Mouse (Mus musculus) CH12.LX (cell line): ENCODE results near the gene Gm17324. TPM values are rescaled to one million over a fixed set of nuclear protein-coding genes. Genes with fewer than 3 reads are reported as not detected.

Source experiments
- DNase-seq: peaks from one replicate; pipeline ENCODE4 v3.0.0-alpha.2; 2013; ENCODE audit errors: extremely low read depth
- H3K27ac ChIP-seq: 2 replicates; pipeline ENCODE4 v1.5.1; 2012; ENCODE audit warnings: low read depth, mild to moderate bottlenecking, control low read depth, moderate library complexity; ENCODE audit not compliant: insufficient read depth
- H3K27me3 ChIP-seq: replicated peaks from 2 replicates; pipeline ENCODE3; 2012; ENCODE audit warnings: inconsistent platforms
- H3K36me3 ChIP-seq, 2 experiments: replicated peaks in 1 of 2; 2 replicates each; pipeline versions ENCODE3 to v1.6.1; 2012; ENCODE audit warnings: inconsistent platforms in 1 of 2, low read length in 1 of 2, mild to moderate bottlenecking in 1 of 2, mixed read lengths in 1 of 2, moderate library complexity in 1 of 2; ENCODE audit not compliant: control insufficient read depth in 1 of 2, insufficient read depth in 1 of 2
- H3K4me1 ChIP-seq, 2 experiments: 2 replicates each; pipeline ENCODE4 v1.6.1; 2012; ENCODE audit warnings: inconsistent platforms in 1 of 2, moderate library complexity in 1 of 2; ENCODE audit not compliant: insufficient read depth in 2 of 2, control insufficient read depth in 1 of 2
- H3K4me2 ChIP-seq: 2 replicates; pipeline ENCODE4 v1.6.1; 2012; ENCODE audit warnings: low read depth, mild to moderate bottlenecking, control low read depth; ENCODE audit not compliant: poor library complexity, insufficient read depth, severe bottlenecking
- H3K4me3 ChIP-seq, 3 experiments: fragments of 150-350 bp in 1 of 3; sonication (generic) in 1 of 3; replicated peaks in 1 of 3; 2 replicates each; pipeline versions ENCODE3 to v1.5.1; 2011 to 2012; ENCODE audit warnings: low read depth in 2 of 3, low read length in 2 of 3, mild to moderate bottlenecking in 2 of 3, moderate library complexity in 2 of 3, control low read depth in 1 of 3, improper control_type of control experiment in 1 of 3, inconsistent platforms in 1 of 3, mixed read lengths in 1 of 3; ENCODE audit not compliant: poor library complexity in 1 of 3
- H3K79me2 ChIP-seq: replicated peaks from 2 replicates; pipeline ENCODE4 v1.6.1; 2012; ENCODE audit warnings: mild to moderate bottlenecking, moderate library complexity; ENCODE audit not compliant: control insufficient read depth, poor library complexity, insufficient read depth, severe bottlenecking; ENCODE audit errors: extremely low read depth
- H3K9ac ChIP-seq: 2 replicates; pipeline ENCODE4 v1.6.1; 2012; ENCODE audit warnings: low read depth, mild to moderate bottlenecking, control low read depth, moderate library complexity; ENCODE audit not compliant: insufficient read depth
- H3K9me3 ChIP-seq: replicated peaks from 2 replicates; pipeline ENCODE3; 2012; ENCODE audit warnings: low read length, inconsistent platforms, mixed read lengths
- CTCF ChIP-seq, 2 experiments: IDR thresholded peaks in 1 of 2; conservative IDR thresholded peaks in 1 of 2; 2 replicates each; pipeline ENCODE4 v1.5.1; 2011 to 2012; ENCODE audit warnings: low read depth in 2 of 2, low read length in 2 of 2, improper control_type of control experiment in 1 of 2, inconsistent platforms in 1 of 2, mild to moderate bottlenecking in 1 of 2, moderate library complexity in 1 of 2
- E2F4 ChIP-seq: IDR thresholded peaks from 2 replicates; pipeline ENCODE4 v1.6.1; 2011; ENCODE audit warnings: low read depth, low read length, improper control_type of control experiment; ENCODE audit not compliant: insufficient replicate concordance
- EP300 ChIP-seq: IDR thresholded peaks from 2 replicates; pipeline ENCODE4 v1.6.1; 2011; ENCODE audit warnings: low read length, improper control_type of control experiment
- ETS1 ChIP-seq: conservative IDR thresholded peaks from 2 replicates; pipeline ENCODE4 v1.6.1; 2012; ENCODE audit warnings: low read depth, mild to moderate bottlenecking, inconsistent platforms, low read length, improper control_type of control experiment, moderate library complexity
- GABPA ChIP-seq: IDR thresholded peaks from 2 replicates; pipeline ENCODE4 v1.6.1; 2012; ENCODE audit warnings: low read depth, low read length, improper control_type of control experiment, inconsistent platforms; ENCODE audit not compliant: insufficient replicate concordance
- HCFC1 ChIP-seq: IDR thresholded peaks from 2 replicates; pipeline ENCODE4 v1.6.1; 2012; ENCODE audit warnings: low read depth, mild to moderate bottlenecking, inconsistent platforms, low read length, improper control_type of control experiment
- IRF4 ChIP-seq: IDR thresholded peaks from 2 replicates; pipeline ENCODE4 v1.6.1; 2014; ENCODE audit warnings: low read depth, mild to moderate bottlenecking, inconsistent platforms, low read length, improper control_type of control experiment
- JUN ChIP-seq: IDR thresholded peaks from 2 replicates; pipeline ENCODE4 v1.6.1; 2011; ENCODE audit warnings: low read depth, mild to moderate bottlenecking, low read length, improper control_type of control experiment, moderate library complexity; ENCODE audit not compliant: insufficient read depth
- JUND ChIP-seq: conservative IDR thresholded peaks from 2 replicates; pipeline ENCODE4 v1.6.1; 2011; ENCODE audit warnings: low read depth, low read length, improper control_type of control experiment
- KAT2A ChIP-seq: IDR thresholded peaks from 2 replicates; pipeline ENCODE4 v1.6.1; 2012; ENCODE audit warnings: low read length, improper control_type of control experiment, inconsistent platforms; ENCODE audit not compliant: insufficient replicate concordance
- MXI1 ChIP-seq: IDR thresholded peaks from 2 replicates; pipeline ENCODE4 v1.6.1; 2011; ENCODE audit warnings: mild to moderate bottlenecking, low read depth, low read length, improper control_type of control experiment
- PAX5 ChIP-seq: IDR thresholded peaks from 2 replicates; pipeline ENCODE4 v1.6.1; 2012; ENCODE audit warnings: low read length, inconsistent platforms, mixed read lengths
- POLR2A ChIP-seq: IDR thresholded peaks from 2 replicates; pipeline ENCODE4 v1.6.1; 2011; ENCODE audit warnings: low read depth, mild to moderate bottlenecking, improper control_type of control experiment, low read length
- POLR2AphosphoS2 ChIP-seq: IDR thresholded peaks from 2 replicates; pipeline ENCODE4 v1.6.1; 2011; ENCODE audit warnings: low read depth, low read length, improper control_type of control experiment
- RAD21 ChIP-seq: IDR thresholded peaks from 2 replicates; pipeline ENCODE4 v1.6.1; 2011; ENCODE audit warnings: low read depth, mild to moderate bottlenecking, low read length, improper control_type of control experiment, moderate library complexity
- RCOR1 ChIP-seq: conservative IDR thresholded peaks from 2 replicates; pipeline ENCODE4 v1.6.1; 2012; ENCODE audit warnings: low read depth, mild to moderate bottlenecking, inconsistent platforms, low read length, improper control_type of control experiment
- SIN3A ChIP-seq: IDR thresholded peaks from 2 replicates; pipeline ENCODE4 v1.6.1; 2012; ENCODE audit warnings: low read length, improper control_type of control experiment, inconsistent platforms
- SMC3 ChIP-seq: IDR thresholded peaks from 2 replicates; pipeline ENCODE4 v1.6.1; 2011; ENCODE audit warnings: low read depth, low read length, improper control_type of control experiment
- TBP ChIP-seq: conservative IDR thresholded peaks from 2 replicates; pipeline ENCODE4 v1.6.1; 2011; ENCODE audit warnings: low read depth, low read length, improper control_type of control experiment
- TCF12 ChIP-seq: IDR thresholded peaks from 2 replicates; pipeline ENCODE4 v1.6.1; 2014; ENCODE audit warnings: low read depth, mild to moderate bottlenecking, inconsistent platforms, low read length, improper control_type of control experiment
- USF2 ChIP-seq: conservative IDR thresholded peaks from 2 replicates; pipeline ENCODE4 v1.6.1; 2011; ENCODE audit warnings: low read depth, low read length, improper control_type of control experiment
- ZC3H11A ChIP-seq: IDR thresholded peaks from 2 replicates; pipeline ENCODE4 v1.6.1; 2012; ENCODE audit warnings: low read depth, mild to moderate bottlenecking, inconsistent platforms, low read length, improper control_type of control experiment
- ZKSCAN1 ChIP-seq: IDR thresholded peaks from 2 replicates; pipeline ENCODE4 v1.6.1; 2012; ENCODE audit warnings: low read depth, inconsistent platforms, low read length, improper control_type of control experiment, borderline replicate concordance
- dilution Hi-C: fragments of 300-500 bp; cut with MboI; formaldehyde crosslinking; loops from 2 replicates; pipeline ENCODE4 v1.14.3; 2020; ENCODE audit warnings: low sequenced_read_pairs; ENCODE audit not compliant: extremely low pct_unique_long_range_greater_than_20kb, extremely low pct_ligation_motif_present
- in situ Hi-C: fragments of 300-500 bp; cut with MboI; formaldehyde crosslinking; loops from 3 replicates; pipeline ENCODE4 v1.14.3; 2019; ENCODE audit warnings: low sequenced_read_pairs, low pct_ligation_motif_present, low pct_unique_long_range_greater_than_20kb, mixed read lengths
- polyA plus RNA-seq: library from polyadenylated mRNA; unstranded; fragments of >175 nt; gene quantifications from 2 replicates; pipeline ENCODE4 v1.2.1, GENCODE M21; 2012; ENCODE audit warnings: low read depth; ENCODE audit not compliant: insufficient read length
- total RNA-seq, 2 experiments: library from RNA; depleted of rRNA; stranded (reverse); fragments of 300-350 nt in 1 of 2; fragments of >200 nt in 1 of 2; gene quantifications; 2 replicates each; pipeline ENCODE4 v1.2.3; 2012 to 2014

Gene Gm17324
- total and polyA plus RNA-seq, 3 experiments, result 0.55 TPM; not detected in 2

GRCm38 (mm10) chr9:78493171-78493570 lies 44.6 kb upstream of the Gm17324 start:
- Histone ChIP-seq H3K27me3 (no peaks in the 10 kb centered on the region), H3K36me3 (no peaks in the 10 kb centered on the region), H3K9me3 (no peaks in the 10 kb centered on the region), H3K9ac (no peak overlapping the region), H3K4me3 (no peak overlapping the region), H3K27ac (no peak overlapping the region), H3K4me2 (no peak overlapping the region), H3K4me1 (peaks cover 7 to 41% of the 10 kb centered on the region in 2 experiments; a peak in 3 of 4 replicates), H3K79me2 (no peaks in the 10 kb centered on the region)
- no peak for DNase-seq
- no peak for TF ChIP-seq IRF4
- no peak for TF ChIP-seq SIN3A
- no peak for TF ChIP-seq E2F4
- no peak for TF ChIP-seq EP300
- no peak for TF ChIP-seq ETS1
- no peak for TF ChIP-seq USF2
- no peak for TF ChIP-seq JUN
- TF ChIP-seq CTCF (conservative IDR thresholded peaks at IDR 0.05 in 1 of 2, IDR thresholded peaks at IDR 0.05 in 1 of 2; ENCODE audit: low read depth in 2 of 2, low read length in 2 of 2), result no peak
- TF ChIP-seq SMC3, result no peak
- no peak for TF ChIP-seq GABPA
- TF ChIP-seq POLR2A, result no peak
- no peak for TF ChIP-seq KAT2A
- no peak for TF ChIP-seq PAX5
- no peak for TF ChIP-seq RCOR1
- dilution Hi-C loops (no loop called here), in situ Hi-C loops (no loop called here)

DNA sequence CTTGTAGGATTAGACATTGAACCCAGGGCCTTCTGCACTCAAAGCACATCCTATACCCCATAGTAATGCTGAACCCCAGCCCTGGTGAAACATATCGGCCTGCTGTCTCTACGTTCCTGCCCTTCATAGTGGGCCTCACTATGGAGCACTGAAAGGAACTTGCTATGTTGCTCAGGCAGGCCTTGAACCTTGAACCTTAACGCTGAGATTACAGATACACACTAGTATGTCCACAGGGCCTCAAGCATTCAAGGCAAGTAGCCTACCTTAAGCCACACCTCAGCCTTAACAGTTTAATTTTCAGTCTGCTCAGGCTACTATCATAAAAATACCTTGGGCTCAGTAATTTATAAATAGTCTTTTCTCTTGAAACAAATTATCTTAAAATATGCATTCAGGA lies 43.7 kb upstream of the Gm17324 start:
- DNase-seq, result no peak
- H3K27me3 ChIP-seq, result no peaks in the 10 kb centered on the region
- in situ Hi-C loops (no loop called here), dilution Hi-C loops (no loop called here)
- TF ChIP-seq RCOR1 (no peak), POLR2AphosphoS2 (no peak), RAD21 (no peak), KAT2A (no peak), ZC3H11A (no peak), E2F4 (no peak), TCF12 (no peak), EP300 (no peak), TBP (no peak), ZKSCAN1 (no peak), POLR2A (no peak), JUND (no peak), HCFC1 (no peak), PAX5 (no peak), IRF4 (no peak), SIN3A (no peak), MXI1 (no peak), USF2 (no peak)
- H3K79me2 ChIP-seq, result no peaks in the 10 kb centered on the region
- H3K9ac ChIP-seq, result no peak overlapping the region
- H3K4me1 ChIP-seq, result peaks cover 13 to 49% of the 10 kb centered on the region in 2 experiments; a peak in 3 of 4 replicates
- H3K36me3 ChIP-seq, result no peaks in the 10 kb centered on the region
- H3K9me3 ChIP-seq, result no peaks in the 10 kb centered on the region
- H3K4me2 ChIP-seq, result no peak overlapping the region
- no peak overlapping the region for H3K27ac ChIP-seq
- no peak overlapping the region for H3K4me3 ChIP-seq
